In the genomic region with DNA sequence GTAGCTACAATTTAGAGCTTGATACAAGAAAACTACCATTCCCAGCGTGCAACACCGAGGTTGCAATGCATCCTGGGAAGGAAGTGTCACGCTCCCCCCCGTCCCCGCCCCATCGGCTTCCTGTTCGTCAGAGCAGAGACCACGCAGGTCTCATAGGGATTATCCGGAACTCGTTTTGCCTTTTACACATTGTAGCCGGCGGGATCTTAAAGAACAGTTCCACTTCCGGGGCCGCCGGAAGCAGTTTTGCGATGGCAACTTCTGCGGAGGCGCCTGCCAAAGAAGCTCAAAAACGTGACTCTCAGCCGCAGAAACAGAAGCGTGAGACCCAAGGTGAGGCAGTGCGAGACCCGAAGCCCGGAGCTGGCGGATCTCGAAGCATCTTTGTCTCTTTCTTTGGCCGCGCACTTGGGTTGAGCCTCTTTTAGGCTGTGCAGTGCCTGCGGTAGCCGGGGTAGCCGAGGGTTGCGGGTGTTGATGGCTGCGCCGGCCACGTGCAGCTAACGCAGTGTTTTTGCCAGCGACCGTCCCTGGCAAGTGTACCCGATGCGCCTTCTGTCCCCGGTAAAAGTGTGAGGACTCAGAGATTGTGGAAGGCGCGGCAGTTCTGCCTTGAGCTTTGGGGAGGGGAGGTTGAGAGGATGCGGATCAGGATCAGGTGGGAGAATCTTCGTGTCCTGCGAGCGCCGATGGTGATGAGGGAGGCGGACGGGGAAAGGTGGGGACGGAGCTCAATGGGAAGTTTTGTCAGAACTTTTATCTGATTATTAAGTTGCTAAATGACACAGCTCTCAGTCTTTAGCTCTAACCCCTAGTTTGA, we compare ENCODE assay signal across 8 mouse cellular contexts. TPM values are rescaled to one million over a fixed set of nuclear protein-coding genes. Genes with fewer than 3 reads are reported as not detected.
DNase-seq lines count a peak whose midpoint lies in the region; ATAC-seq and TF ChIP-seq lines count a peak whose summit lies in the region.

Krr1 (plus strand) TSS at position 123 of the 820 bp plus-strand sequence.

- no peaks in the 10 kb centered on the region for H3K27me3 ChIP-seq in embryonic facial prominence, embryonic 14.5 days (replicated peaks; ENCODE audit: control insufficient read depth, insufficient read depth, low read length)
- H3K27me3 ChIP-seq in heart, adult 2 months (ENCODE audit: control insufficient read depth, insufficient read depth, low read length), result no peaks in the 10 kb centered on the region
- peaks cover 3% of the 10 kb centered on the region; the same call in 1 of the 2 replicates for H3K27me3 ChIP-seq in limb, embryonic 13.5 days
- peaks cover 4% of the 10 kb centered on the region; the same call in 1 of the 2 replicates for H3K27me3 ChIP-seq in midbrain, embryonic 16.5 days (ENCODE audit: control insufficient read depth, insufficient read depth, low read depth, low read length)

- ATAC-seq in embryonic facial prominence, embryonic 14.5 days (ENCODE audit: low read depth), result peak; percentile 97
- ATAC-seq in limb, embryonic 13.5 days (ENCODE audit: low FRiP score, low read depth), result peak; percentile 98
- peak; percentile 98 for ATAC-seq in midbrain, embryonic 16.5 days

- peak; percentile 97 for DNase-seq in 3T3-L1 (ENCODE audit: low read depth, low spot score)
- peak; percentile 50 to 65 for DNase-seq in adrenal gland, postnatal 4 days (ENCODE audit: low spot score in 2 of 2)
- DNase-seq in embryonic facial prominence, embryonic 14.5 days (ENCODE audit: low spot score), result peak; percentile 99
- DNase-seq in heart, adult 2 months, result peak; percentile 90 to 91
- peak; percentile 91 to 93 for DNase-seq in kidney, adult 8-10 months
- peak; percentile 70 to 86 for DNase-seq in spleen, postnatal 10 days (ENCODE audit: low spot score in 2 of 2)

- peak within 1 kb of the TSS; percentile 76 for H3K4me3 ChIP-seq in embryonic facial prominence, embryonic 14.5 days (ENCODE audit: low read depth, low read length)
- H3K4me3 ChIP-seq in heart, adult 2 months, result peak within 1 kb of the TSS; percentile 75
- H3K4me3 ChIP-seq in limb, embryonic 13.5 days, result peak within 1 kb of the TSS; percentile 92
- H3K4me3 ChIP-seq in midbrain, embryonic 16.5 days (ENCODE audit: low read depth, low read length), result peak within 1 kb of the TSS; percentile 96

- intact Hi-C loops in heart, adult 2 months (cut with DNase I), result loop anchor here (5.0 kb wide), 1 partner anchor 675 kb away; the partner anchor contains the start of gene Bbs10

- TF ChIP-seq POLR2A in heart, adult 2 months (IDR thresholded peaks at IDR 0.05; ENCODE audit: insufficient read depth, low read depth, low read length), result peak; percentile 74

- peak within 1 kb of the TSS; percentile 80 for H3K4me2 ChIP-seq in embryonic facial prominence, embryonic 14.5 days (ENCODE audit: low read depth, low read length)
- peak within 1 kb of the TSS; percentile 84 for H3K4me2 ChIP-seq in limb, embryonic 13.5 days (replicated peaks)
- H3K4me2 ChIP-seq in midbrain, embryonic 16.5 days (ENCODE audit: low read length), result peak within 1 kb of the TSS; percentile 89

- 0 out of 2 replicates have a peak within 1 kb of the TSS, but pooled peaks have one; percentile 40 for H3K27ac ChIP-seq in embryonic facial prominence, embryonic 14.5 days (replicated peaks; ENCODE audit: low read depth, low read length)
- H3K27ac ChIP-seq in heart, adult 2 months, result peak within 1 kb of the TSS; percentile 84
- H3K27ac ChIP-seq in limb, embryonic 13.5 days, result peak within 1 kb of the TSS; percentile 48; the same call in 1 of the 2 replicates
- peak within 1 kb of the TSS; percentile 64 for H3K27ac ChIP-seq in midbrain, embryonic 16.5 days (ENCODE audit: low read length)

- H3K79me2 ChIP-seq in heart, adult 2 months (replicated peaks; ENCODE audit: control insufficient read depth, insufficient read depth, low read length), result no peaks in the 10 kb centered on the region; the same call in 1 of the 2 replicates

- WGBS in embryonic facial prominence, embryonic 14.5 days, result under 1% methylated on average over 50 of the region's 51 CpGs
- WGBS in heart, adult 2 months, result under 1% methylated on average over 51 of the region's 51 CpGs
- WGBS in limb, embryonic 13.5 days, result under 1% methylated on average over 51 of the region's 51 CpGs
- under 1% methylated on average over 51 of the region's 51 CpGs for WGBS in midbrain, embryonic 16.5 days

- peaks cover 7% of the 10 kb centered on the region; the same call in 1 of the 2 replicates for H3K4me1 ChIP-seq in embryonic facial prominence, embryonic 14.5 days (ENCODE audit: control insufficient read depth, insufficient read depth, low read length)
- no peaks in the 10 kb centered on the region for H3K4me1 ChIP-seq in heart, adult 2 months (ENCODE audit: control insufficient read depth, insufficient read depth, low read length)
- peaks cover 8% of the 10 kb centered on the region for H3K4me1 ChIP-seq in limb, embryonic 13.5 days
- H3K4me1 ChIP-seq in midbrain, embryonic 16.5 days (ENCODE audit: control insufficient read depth, insufficient read depth, low read length), result peaks cover 8% of the 10 kb centered on the region

- H3K9me3 ChIP-seq in embryonic facial prominence, embryonic 14.5 days (ENCODE audit: control insufficient read depth, low read length), result no peaks in the 10 kb centered on the region
- no peaks in the 10 kb centered on the region for H3K9me3 ChIP-seq in limb, embryonic 13.5 days
- no peaks in the 10 kb centered on the region for H3K9me3 ChIP-seq in midbrain, embryonic 16.5 days (replicated peaks; ENCODE audit: control insufficient read depth, low read length, poor library complexity, severe bottlenecking)

- TF ChIP-seq CTCF in heart, adult 2 months (IDR thresholded peaks at IDR 0.05), result no peak

- peak; percentile 76; the same call in 1 of the 2 replicates for TF ChIP-seq EP300 in heart, adult 2 months (IDR thresholded peaks at IDR 0.05; ENCODE audit: insufficient read depth, low read depth, low read length)

- H3K9ac ChIP-seq in embryonic facial prominence, embryonic 14.5 days (ENCODE audit: low read depth, low read length), result peak within 1 kb of the TSS; percentile 83
- peak within 1 kb of the TSS; percentile 70 for H3K9ac ChIP-seq in heart, adult 2 months (ENCODE audit: low read depth, low read length)
- H3K9ac ChIP-seq in limb, embryonic 13.5 days, result peak within 1 kb of the TSS; percentile 88
- peak within 1 kb of the TSS; percentile 80 for H3K9ac ChIP-seq in midbrain, embryonic 16.5 days (ENCODE audit: low read depth, low read length)

- peaks cover 15% of the 10 kb centered on the region; the same call in 1 of the 2 replicates for H3K36me3 ChIP-seq in embryonic facial prominence, embryonic 14.5 days (ENCODE audit: control insufficient read depth, insufficient read depth, low read length)
- peaks cover 3% of the 10 kb centered on the region for H3K36me3 ChIP-seq in heart, adult 2 months (ENCODE audit: control insufficient read depth, insufficient read depth, low read length)
- H3K36me3 ChIP-seq in limb, embryonic 13.5 days, result peaks cover 13% of the 10 kb centered on the region
- H3K36me3 ChIP-seq in midbrain, embryonic 16.5 days (ENCODE audit: control insufficient read depth, insufficient read depth, low read length), result no peaks in the 10 kb centered on the region

RNA-seq across cellular contexts. Expression of gene Krr1, which starts in this region (rescaled TPM):
- 10 to 100 TPM; 36.1 to 41.8 TPM for total RNA-seq in adrenal gland, postnatal 4 days (2021)
- 36.8 and 45.9 TPM in 2 replicates for polyA plus RNA-seq in embryonic facial prominence, embryonic 14.5 days (2014; fragmentation: Nextera tagmentation; extraction: Ambion mirVana)
- 10 to 100 TPM; 24.2 to 27.0 TPM for total RNA-seq in heart, adult 2 months (2021)
- polyA plus RNA-seq in heart, adult 2 months (2012; rRNA removed), result 7.0 and 10.1 TPM in 2 replicates
- 45.0 and 48.7 TPM in 2 replicates for polyA plus RNA-seq in limb, embryonic 13.5 days (2015; fragmentation: Nextera tagmentation; extraction: Ambion mirVana)
- 40.4 and 43.8 TPM in 2 replicates for polyA plus RNA-seq in midbrain, embryonic 16.5 days (2015; fragmentation: Nextera tagmentation; extraction: Ambion mirVana)

Comparison
In these comparisons a context has a peak if more than half of its experiments do, and no peak if none do; other contexts are left out.
1. Peak in every context shown above with its lines: DNase-seq, ATAC-seq, H3K4me3 ChIP-seq and H3K27ac ChIP-seq.